Mouse (Mus musculus): Measurements from ENCODE around the gene Utp6. TPM values are rescaled to one million over a fixed set of nuclear protein-coding genes. Genes with fewer than 3 reads are reported as not detected.

The Utp6 gene
- polyA plus RNA-seq, 1 experiment from 2014 or later: 37.3 TPM

GRCm38 (mm10) chr11:79892259-79892658, 69.9 kb downstream of the Utp6 start:
- WGBS: 89% methylated on average over 6 of the region's 6 CpGs
- H3K4me2 ChIP-seq (ENCODE audit: low read length): no peak overlapping the region
- H3K36me3 ChIP-seq (ENCODE audit: control insufficient read depth, insufficient read depth, low read length): no peaks in the 10 kb centered on the region
- no peak overlapping the region for H3K9ac ChIP-seq (ENCODE audit: low read depth, low read length)
- no peak for ATAC-seq
- H3K4me1 ChIP-seq (ENCODE audit: control insufficient read depth, insufficient read depth, low read depth, low read length): no peaks in the 10 kb centered on the region
- H3K4me3 ChIP-seq (ENCODE audit: low read length): no peak overlapping the region
- no peak overlapping the region for H3K27ac ChIP-seq (ENCODE audit: low read depth, low read length)
- H3K9me3 ChIP-seq (ENCODE audit: control insufficient read depth, low read length): no peaks in the 10 kb centered on the region
- no peaks in the 10 kb centered on the region for H3K27me3 ChIP-seq (replicated peaks; ENCODE audit: control insufficient read depth, insufficient read depth, low read length)

DNA sequence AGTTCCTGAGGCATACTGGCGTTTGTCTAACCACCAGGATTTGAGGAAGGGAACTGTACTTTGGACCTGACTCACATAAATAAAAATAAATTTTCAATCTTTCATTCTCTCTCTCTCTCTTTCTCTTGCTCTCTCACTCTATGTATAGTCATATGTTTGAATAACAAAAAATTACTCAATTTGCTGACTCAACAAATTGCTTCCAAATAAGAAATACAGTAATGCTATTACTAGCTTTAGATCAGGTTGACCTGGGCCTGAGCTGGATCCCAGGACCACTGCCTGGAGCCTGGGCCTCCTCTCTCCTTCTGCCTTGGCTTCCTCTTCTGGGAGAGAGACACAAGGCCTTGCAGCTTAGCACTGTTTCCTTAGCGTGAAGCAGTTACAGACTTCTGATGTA, 71.4 kb downstream of the Utp6 start:
- H3K4me3 ChIP-seq (ENCODE audit: low read length): no peak overlapping the region
- no peaks in the 10 kb centered on the region for H3K27me3 ChIP-seq (replicated peaks; ENCODE audit: control insufficient read depth, insufficient read depth, low read length)
- no peak overlapping the region for H3K4me2 ChIP-seq (ENCODE audit: low read length)
- H3K9me3 ChIP-seq (ENCODE audit: control insufficient read depth, low read length): no peaks in the 10 kb centered on the region
- 84% methylated on average over 2 of the region's 2 CpGs for WGBS
- H3K27ac ChIP-seq (ENCODE audit: low read depth, low read length): no peak overlapping the region
- no peaks in the 10 kb centered on the region for H3K36me3 ChIP-seq (ENCODE audit: control insufficient read depth, insufficient read depth, low read length)
- no peak overlapping the region for H3K9ac ChIP-seq (ENCODE audit: low read depth, low read length)
- no peak for ATAC-seq
- H3K4me1 ChIP-seq (ENCODE audit: control insufficient read depth, insufficient read depth, low read depth, low read length): no peaks in the 10 kb centered on the region

- WGBS: 88% methylated on average over 1 of the region's 1 CpGs
- no peak for ATAC-seq
These were observed 75.2 kb downstream of the Utp6 start for GRCm38 (mm10) chr11:79886961-79887360.

DNA sequence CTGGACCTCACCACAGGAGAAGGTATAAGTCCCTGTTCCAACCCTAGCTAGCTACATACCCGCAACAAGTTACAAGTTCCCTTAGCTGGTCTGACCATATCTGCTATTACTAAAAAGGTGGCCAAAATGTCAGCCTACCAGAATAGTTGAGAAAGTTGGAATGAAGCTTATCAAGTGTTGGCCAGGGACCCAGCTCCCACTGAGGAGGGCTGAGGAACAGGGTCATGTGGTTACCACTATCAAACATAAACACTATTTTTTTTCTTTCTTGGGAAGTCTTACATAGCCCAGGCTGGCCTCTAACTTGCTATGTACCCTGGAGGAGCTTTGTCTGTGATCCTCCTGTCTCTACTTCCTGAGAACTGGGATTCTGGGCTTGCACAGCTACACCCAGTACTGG, 75.8 kb downstream of the Utp6 start:
- H3K4me2 ChIP-seq (ENCODE audit: low read length): no peak overlapping the region
- no peaks in the 10 kb centered on the region for H3K36me3 ChIP-seq (ENCODE audit: control insufficient read depth, insufficient read depth, low read length)
- no peaks in the 10 kb centered on the region for H3K27me3 ChIP-seq (replicated peaks; ENCODE audit: control insufficient read depth, insufficient read depth, low read length)
- no peak for ATAC-seq
- 93% methylated on average over 1 of the region's 1 CpGs for WGBS
- H3K27ac ChIP-seq (ENCODE audit: low read depth, low read length): no peak overlapping the region
- H3K9ac ChIP-seq (ENCODE audit: low read depth, low read length): no peak overlapping the region
- no peak overlapping the region for H3K4me3 ChIP-seq (ENCODE audit: low read length)
- no peaks in the 10 kb centered on the region for H3K9me3 ChIP-seq (ENCODE audit: control insufficient read depth, low read length)
- H3K4me1 ChIP-seq (ENCODE audit: control insufficient read depth, insufficient read depth, low read depth, low read length): no peaks in the 10 kb centered on the region

More at GRCm38 (mm10) chr11:79886961-79887360, 75.2 kb downstream of the Utp6 start:
- Histone ChIP-seq H3K4me2 (ENCODE audit: low read length) (no peak overlapping the region), H3K4me1 (ENCODE audit: control insufficient read depth, insufficient read depth, low read depth, low read length) (no peaks in the 10 kb centered on the region), H3K27ac (ENCODE audit: low read depth, low read length) (no peak overlapping the region), H3K36me3 (ENCODE audit: control insufficient read depth, insufficient read depth, low read length) (no peaks in the 10 kb centered on the region), H3K9ac (ENCODE audit: low read depth, low read length) (no peak overlapping the region), H3K4me3 (ENCODE audit: low read length) (no peak overlapping the region), H3K9me3 (ENCODE audit: control insufficient read depth, low read length) (no peaks in the 10 kb centered on the region), H3K27me3 (replicated peaks; ENCODE audit: control insufficient read depth, insufficient read depth, low read length) (no peaks in the 10 kb centered on the region)

DNA sequence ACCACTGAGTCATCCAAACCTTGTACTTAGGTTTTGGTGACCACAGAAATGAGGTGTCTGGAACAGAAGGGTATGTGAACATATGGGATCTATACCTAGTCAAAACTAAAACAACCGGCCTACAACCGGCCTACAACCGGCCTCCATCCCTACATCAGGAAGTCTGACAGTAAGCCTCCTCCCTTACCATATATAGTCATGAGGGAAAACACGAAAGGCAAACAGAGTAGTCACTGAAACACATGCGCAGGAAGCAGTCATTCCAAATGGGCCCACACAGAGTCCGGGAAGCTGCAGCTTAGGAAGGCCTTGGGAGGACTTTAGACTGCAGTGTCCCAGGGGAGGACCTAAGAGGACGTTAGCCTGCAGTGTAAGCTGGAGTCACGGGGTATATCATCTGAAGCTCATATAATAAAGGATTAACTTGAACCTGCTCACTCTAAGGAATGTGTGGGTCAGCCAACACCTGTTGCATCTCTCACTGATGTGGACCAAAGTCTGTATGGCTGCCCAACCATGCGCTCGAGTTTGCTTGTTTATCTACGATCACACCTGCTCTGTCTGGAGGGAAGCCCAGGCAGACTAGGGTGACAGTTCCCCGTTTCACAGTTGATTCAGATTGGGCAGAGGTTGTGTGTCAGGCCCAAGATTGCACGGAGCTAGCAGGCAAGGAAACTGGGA, 76.3 kb downstream of the Utp6 start:
- WGBS: 86% methylated on average over 13 of the region's 13 CpGs

GRCm38 (mm10) chr11:79884784-79885183, 77.4 kb downstream of the Utp6 start:
- no peaks in the 10 kb centered on the region for H3K36me3 ChIP-seq (ENCODE audit: control insufficient read depth, insufficient read depth, low read length)
- H3K27me3 ChIP-seq (replicated peaks; ENCODE audit: control insufficient read depth, insufficient read depth, low read length): no peaks in the 10 kb centered on the region
- 87% methylated on average over 6 of the region's 6 CpGs for WGBS
- no peak overlapping the region for H3K4me3 ChIP-seq (ENCODE audit: low read length)
- no peak overlapping the region for H3K9ac ChIP-seq (ENCODE audit: low read depth, low read length)
- no peak overlapping the region for H3K4me2 ChIP-seq (ENCODE audit: low read length)
- H3K9me3 ChIP-seq (ENCODE audit: control insufficient read depth, low read length): no peaks in the 10 kb centered on the region
- no peak for ATAC-seq
- H3K27ac ChIP-seq (ENCODE audit: low read depth, low read length): no peak overlapping the region
- no peaks in the 10 kb centered on the region for H3K4me1 ChIP-seq (ENCODE audit: control insufficient read depth, insufficient read depth, low read depth, low read length)

More for the DNA sequence above, 76.3 kb downstream of the Utp6 start:
- H3K4me1 ChIP-seq (ENCODE audit: control insufficient read depth, insufficient read depth, low read depth, low read length): no peaks in the 10 kb centered on the region
- H3K27me3 ChIP-seq (replicated peaks; ENCODE audit: control insufficient read depth, insufficient read depth, low read length): no peaks in the 10 kb centered on the region
- H3K9ac ChIP-seq (ENCODE audit: low read depth, low read length): no peak overlapping the region
- H3K9me3 ChIP-seq (ENCODE audit: control insufficient read depth, low read length): no peaks in the 10 kb centered on the region
- H3K27ac ChIP-seq (ENCODE audit: low read depth, low read length): no peak overlapping the region
- no peak overlapping the region for H3K4me3 ChIP-seq (ENCODE audit: low read length)
- ATAC-seq: no peak
- H3K4me2 ChIP-seq (ENCODE audit: low read length): no peak overlapping the region
- H3K36me3 ChIP-seq (ENCODE audit: control insufficient read depth, insufficient read depth, low read length): no peaks in the 10 kb centered on the region

Other genes with a start within 250 kb of the Utp6 start
- gene Suz12, start 30.7 kb upstream of the Utp6 start, polyA plus RNA-seq (2015; fragmentation: Nextera tagmentation; extraction: Ambion mirVana): 9.3 and 9.9 TPM in 2 replicates
- 12.6 and 13.8 TPM in 2 replicates for gene Crlf3, start 118.6 kb upstream of the Utp6 start, polyA plus RNA-seq (2015; fragmentation: Nextera tagmentation; extraction: Ambion mirVana)
- gene Atad5, start 127.0 kb upstream of the Utp6 start, polyA plus RNA-seq (2015; fragmentation: Nextera tagmentation; extraction: Ambion mirVana): 4.3 and 4.4 TPM in 2 replicates
- gene Tefm, start 179.8 kb upstream of the Utp6 start, polyA plus RNA-seq (2015; fragmentation: Nextera tagmentation; extraction: Ambion mirVana): 21.0 and 22.0 TPM in 2 replicates
- 4.0 and 4.1 TPM in 2 replicates for gene Adap2, start 191.7 kb upstream of the Utp6 start, polyA plus RNA-seq (2015; fragmentation: Nextera tagmentation; extraction: Ambion mirVana)
- 4.6 and 4.9 TPM in 2 replicates for gene Rnf135, start 221.5 kb upstream of the Utp6 start, polyA plus RNA-seq (2015; fragmentation: Nextera tagmentation; extraction: Ambion mirVana)
- 66.9 and 69.9 TPM in 2 replicates for gene Rhot1, start 246.6 kb upstream of the Utp6 start, polyA plus RNA-seq (2015; fragmentation: Nextera tagmentation; extraction: Ambion mirVana)

Data from hindbrain, embryonic 16.5 days (tissue).